Mouse (Mus musculus): ENCODE data around the gene Ak1. TPM values are rescaled to one million over a fixed set of nuclear protein-coding genes. Genes with fewer than 3 reads are reported as not detected.

Gene Ak1
- polyA plus RNA-seq (2012; rRNA removed): 118 and 127 TPM in 2 replicates

DNA sequence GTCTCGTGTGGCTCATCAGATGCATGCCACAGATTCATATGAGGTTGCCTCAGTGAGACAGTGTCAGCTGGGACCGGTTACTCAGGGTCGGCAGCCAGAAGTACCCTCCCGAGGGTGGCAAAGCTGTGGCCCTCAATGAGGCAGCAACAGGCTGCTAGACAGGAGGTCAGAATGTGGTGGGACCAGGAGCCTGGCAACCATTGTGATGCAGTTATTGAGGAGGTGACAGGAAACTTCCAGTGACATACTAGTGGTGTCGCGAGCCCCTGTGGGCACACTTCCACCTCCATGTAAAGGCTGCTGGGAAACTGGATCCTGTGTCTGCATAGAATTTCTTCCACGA, at the start of gene Ak1:
Gene Ak1, plus strand, starts transcription at position 242 of the 343 bp plus-strand sequence.
- Histone ChIP-seq H3K4me3 (ENCODE audit: insufficient read depth, low read length) (no peak within 1 kb of the TSS), H3K27ac (ENCODE audit: insufficient read depth, low read length) (0 out of 2 replicates have a peak within 1 kb of the TSS, but pooled peaks have one; percentile 16), H3K4me1 (ENCODE audit: control insufficient read depth, insufficient read depth, low read length) (no peaks in the 10 kb centered on the region)
- TF ChIP-seq CTCF (IDR thresholded peaks at IDR 0.05; ENCODE audit: extremely low read depth, insufficient read depth, low read length) (no peak), POLR2A (IDR thresholded peaks at IDR 0.05; ENCODE audit: extremely low read depth, insufficient read depth, low read length) (no peak)

DNA sequence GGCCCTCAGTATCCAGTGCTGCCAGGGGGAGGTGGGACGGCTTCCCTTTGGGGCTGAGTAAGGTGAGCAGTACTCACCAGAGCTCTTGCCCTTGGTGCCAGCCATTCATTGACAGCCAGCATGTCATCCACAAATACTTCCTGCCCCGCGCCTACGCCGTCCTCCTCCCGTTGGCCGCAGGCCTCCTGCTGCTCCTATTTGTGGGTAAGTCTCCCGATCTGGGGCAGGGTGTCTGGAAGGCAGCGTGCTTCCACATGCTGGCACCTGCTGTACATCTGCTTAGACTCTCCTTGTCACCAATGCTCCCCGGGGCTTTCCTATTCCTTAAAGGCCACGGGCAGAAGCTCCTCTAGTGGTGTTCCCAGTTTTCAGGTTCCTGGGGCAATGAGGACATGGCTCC, 49.4 kb upstream of the Ak1 start:
- no peak overlapping the region; the same call in 1 of the 2 replicates for H3K4me3 ChIP-seq (ENCODE audit: insufficient read depth, low read length)

GRCm38 (mm10) chr2:32574497-32574896, 47.1 kb upstream of the Ak1 start, which contains the start of gene Pip5kl1:
Gene Pip5kl1, plus strand, starts transcription at chr2:32574797.
- peak within 1 kb of the TSS; percentile 15; the same call in 1 of the 2 replicates for H3K27ac ChIP-seq (ENCODE audit: insufficient read depth, low read length)
- H3K4me1 ChIP-seq (ENCODE audit: control insufficient read depth, insufficient read depth, low read length): peaks cover 5% of the 10 kb centered on the region; the same call in 1 of the 2 replicates
- H3K4me3 ChIP-seq (ENCODE audit: insufficient read depth, low read length): peak within 1 kb of the TSS; percentile 50
- no peak for TF ChIP-seq POLR2A (IDR thresholded peaks at IDR 0.05; ENCODE audit: extremely low read depth, insufficient read depth, low read length)
- no peak for TF ChIP-seq CTCF (IDR thresholded peaks at IDR 0.05; ENCODE audit: extremely low read depth, insufficient read depth, low read length)

More for the DNA sequence above, 49.4 kb upstream of the Ak1 start:
- TF ChIP-seq POLR2A (IDR thresholded peaks at IDR 0.05; ENCODE audit: extremely low read depth, insufficient read depth, low read length) (0 out of 2 replicates have a peak, but pooled peaks have one; percentile 5), CTCF (IDR thresholded peaks at IDR 0.05; ENCODE audit: extremely low read depth, insufficient read depth, low read length) (no peak)
- peaks cover 3% of the 10 kb centered on the region; the same call in 1 of the 2 replicates for H3K4me1 ChIP-seq (ENCODE audit: control insufficient read depth, insufficient read depth, low read length)
- no peak overlapping the region for H3K27ac ChIP-seq (ENCODE audit: insufficient read depth, low read length)

DNA sequence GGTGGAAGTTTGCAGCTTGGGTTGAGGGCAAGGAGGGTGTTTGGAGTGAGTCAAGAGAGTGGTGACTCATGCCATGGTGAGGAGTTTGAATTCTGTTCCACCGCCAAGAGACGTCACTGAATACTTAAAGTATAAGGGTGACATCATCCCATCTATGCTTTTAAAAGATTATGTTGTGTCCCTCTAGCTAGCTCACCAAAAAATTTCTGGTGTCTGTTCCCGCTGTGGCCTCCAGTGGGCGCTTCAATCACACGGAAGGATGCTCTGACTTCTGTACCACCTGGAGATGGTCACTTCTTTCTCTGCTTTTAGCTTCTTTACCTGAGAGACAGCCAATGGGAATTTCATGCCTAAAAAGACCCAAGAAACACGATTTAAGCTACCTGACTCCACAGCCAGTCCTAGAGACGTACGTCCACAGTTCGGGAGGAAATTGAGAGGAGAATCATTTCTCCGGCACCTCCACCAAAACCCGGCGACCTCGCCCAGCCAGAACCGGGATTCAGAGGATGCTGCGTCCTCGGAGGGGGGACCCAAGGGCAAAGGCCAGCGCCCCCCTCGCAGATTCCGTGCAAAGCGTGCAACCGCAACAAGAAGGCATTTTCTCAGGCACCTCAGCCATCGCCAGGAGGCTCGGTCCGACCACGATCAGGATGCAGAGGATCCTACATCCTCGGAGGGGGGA, 46.5 kb upstream of the Ak1 start:
- H3K27ac ChIP-seq (ENCODE audit: insufficient read depth, low read length): peak overlapping the region; percentile 15; the same call in 1 of the 2 replicates
- peak; percentile 79 for TF ChIP-seq CTCF (IDR thresholded peaks at IDR 0.05; ENCODE audit: extremely low read depth, insufficient read depth, low read length)
- TF ChIP-seq POLR2A (IDR thresholded peaks at IDR 0.05; ENCODE audit: extremely low read depth, insufficient read depth, low read length): no peak
- peaks cover 5% of the 10 kb centered on the region; the same call in 1 of the 2 replicates for H3K4me1 ChIP-seq (ENCODE audit: control insufficient read depth, insufficient read depth, low read length)
- H3K4me3 ChIP-seq (ENCODE audit: insufficient read depth, low read length): peak overlapping the region; percentile 50

DNA sequence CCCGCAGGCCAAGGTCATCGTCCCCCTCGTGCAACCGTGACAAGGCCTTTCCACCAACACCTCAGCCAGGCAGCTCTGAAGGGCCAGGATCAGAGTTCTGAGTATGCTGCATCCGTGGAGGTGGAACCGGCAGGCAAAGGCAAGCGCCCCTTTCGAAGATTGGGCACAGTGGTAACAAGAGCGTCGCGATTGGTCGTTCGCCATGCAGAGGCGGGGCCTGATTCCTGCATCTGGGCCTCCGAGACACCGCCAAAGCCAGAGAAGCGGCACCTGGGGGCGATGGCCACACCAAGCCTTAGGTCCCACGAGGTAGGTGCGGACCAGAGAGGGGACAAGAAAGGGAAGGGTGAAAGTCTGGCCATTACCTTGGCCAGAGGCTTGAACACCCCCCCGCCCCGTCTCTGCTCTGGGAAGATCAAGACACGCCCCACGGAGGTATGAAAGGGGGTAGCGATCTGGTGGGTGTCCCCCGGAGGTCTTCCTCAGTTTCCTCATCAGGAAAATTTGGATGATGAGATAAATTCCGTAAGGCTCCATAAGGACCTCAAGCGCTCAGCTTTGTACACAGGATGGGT, 45.9 kb upstream of the Ak1 start, which contains the start of gene 9430097D07Rik:
Gene 9430097D07Rik, minus strand, starts transcription at position 99 of the 575 bp plus-strand sequence.
- Histone ChIP-seq H3K4me1 (ENCODE audit: control insufficient read depth, insufficient read depth, low read length) (peaks cover 5% of the 10 kb centered on the region; the same call in 1 of the 2 replicates), H3K27ac (ENCODE audit: insufficient read depth, low read length) (peak within 1 kb of the TSS; percentile 15; the same call in 1 of the 2 replicates), H3K4me3 (ENCODE audit: insufficient read depth, low read length) (peak within 1 kb of the TSS; percentile 50)
- TF ChIP-seq POLR2A (IDR thresholded peaks at IDR 0.05; ENCODE audit: extremely low read depth, insufficient read depth, low read length) (peak; percentile 79; the same call in 1 of the 2 replicates), CTCF (IDR thresholded peaks at IDR 0.05; ENCODE audit: extremely low read depth, insufficient read depth, low read length) (no peak)

DNA sequence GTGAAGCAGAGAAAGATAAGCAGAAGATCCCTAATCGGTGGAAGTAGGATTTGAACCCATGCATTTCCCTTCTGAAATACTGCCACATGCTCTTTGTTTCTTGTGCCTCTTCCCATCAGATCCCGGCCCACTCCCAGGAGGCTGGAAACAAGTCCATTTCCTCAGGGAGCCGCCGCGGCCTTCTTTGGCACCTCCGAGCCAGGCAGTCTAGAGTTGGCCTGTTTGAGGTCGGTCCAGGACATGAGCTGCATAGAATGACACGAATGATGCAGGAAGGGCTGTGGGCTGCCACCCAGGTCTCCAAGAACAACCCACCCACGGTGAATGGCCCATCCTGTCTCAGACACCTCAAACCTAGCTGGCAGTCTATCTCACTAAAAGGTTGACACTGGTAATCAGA, 45.0 kb upstream of the Ak1 start:
- Histone ChIP-seq H3K4me1 (ENCODE audit: control insufficient read depth, insufficient read depth, low read length) (peaks cover 5% of the 10 kb centered on the region; the same call in 1 of the 2 replicates), H3K4me3 (ENCODE audit: insufficient read depth, low read length) (no peak overlapping the region; the same call in 1 of the 2 replicates), H3K27ac (ENCODE audit: insufficient read depth, low read length) (no peak overlapping the region)
- TF ChIP-seq POLR2A (IDR thresholded peaks at IDR 0.05; ENCODE audit: extremely low read depth, insufficient read depth, low read length): no peak
- no peak for TF ChIP-seq CTCF (IDR thresholded peaks at IDR 0.05; ENCODE audit: extremely low read depth, insufficient read depth, low read length)

DNA sequence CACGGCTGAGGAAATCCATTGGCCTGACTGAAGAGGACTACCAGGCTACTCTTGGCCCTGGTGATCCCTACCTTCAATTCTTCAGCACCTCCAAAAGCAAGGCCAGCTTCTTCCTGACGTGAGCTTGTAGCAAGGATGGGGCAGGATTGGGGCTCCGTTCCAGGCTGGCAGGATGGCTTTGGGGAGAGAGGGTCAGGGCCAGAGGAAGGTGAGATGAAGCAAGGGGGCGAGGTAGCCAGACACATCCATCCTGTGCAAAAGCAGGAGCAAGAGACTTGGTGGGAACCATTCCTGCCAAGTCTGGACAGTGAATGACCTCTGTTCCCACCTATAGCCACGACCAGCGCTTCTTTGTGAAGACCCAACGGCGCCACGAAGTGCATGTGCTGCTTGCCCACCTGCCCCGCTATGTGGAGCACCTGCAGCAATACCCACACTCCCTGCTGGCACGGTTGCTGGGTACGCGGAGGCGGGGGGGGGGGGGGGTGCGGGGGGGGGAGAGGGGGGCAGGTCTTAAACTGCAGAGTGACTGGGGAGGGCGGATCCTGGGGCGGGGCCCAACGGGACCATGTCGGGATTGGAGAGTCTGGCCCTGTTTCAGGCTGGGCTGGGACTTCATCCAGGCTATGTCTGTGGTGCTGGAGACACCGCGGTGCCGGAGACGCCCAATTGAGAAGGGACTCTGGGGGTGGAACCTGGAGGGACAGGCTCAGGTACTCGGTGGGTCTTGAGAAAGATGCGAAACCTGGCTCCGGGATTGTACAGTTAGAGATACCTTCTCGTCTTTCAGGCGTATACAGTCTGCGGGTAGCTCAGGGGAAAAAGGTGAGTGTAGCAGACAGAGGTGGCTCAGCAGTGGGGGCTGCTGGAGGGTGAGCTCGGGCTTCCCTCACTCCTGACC, 43.2 kb upstream of the Ak1 start:
- TF ChIP-seq CTCF (IDR thresholded peaks at IDR 0.05; ENCODE audit: extremely low read depth, insufficient read depth, low read length): no peak
- TF ChIP-seq POLR2A (IDR thresholded peaks at IDR 0.05; ENCODE audit: extremely low read depth, insufficient read depth, low read length): 0 out of 2 replicates have a peak, but pooled peaks have one; percentile 6
- Histone ChIP-seq H3K27ac (ENCODE audit: insufficient read depth, low read length) (no peak overlapping the region), H3K4me3 (ENCODE audit: insufficient read depth, low read length) (no peak overlapping the region), H3K4me1 (ENCODE audit: control insufficient read depth, insufficient read depth, low read length) (peaks cover 5% of the 10 kb centered on the region; the same call in 1 of the 2 replicates)

DNA sequence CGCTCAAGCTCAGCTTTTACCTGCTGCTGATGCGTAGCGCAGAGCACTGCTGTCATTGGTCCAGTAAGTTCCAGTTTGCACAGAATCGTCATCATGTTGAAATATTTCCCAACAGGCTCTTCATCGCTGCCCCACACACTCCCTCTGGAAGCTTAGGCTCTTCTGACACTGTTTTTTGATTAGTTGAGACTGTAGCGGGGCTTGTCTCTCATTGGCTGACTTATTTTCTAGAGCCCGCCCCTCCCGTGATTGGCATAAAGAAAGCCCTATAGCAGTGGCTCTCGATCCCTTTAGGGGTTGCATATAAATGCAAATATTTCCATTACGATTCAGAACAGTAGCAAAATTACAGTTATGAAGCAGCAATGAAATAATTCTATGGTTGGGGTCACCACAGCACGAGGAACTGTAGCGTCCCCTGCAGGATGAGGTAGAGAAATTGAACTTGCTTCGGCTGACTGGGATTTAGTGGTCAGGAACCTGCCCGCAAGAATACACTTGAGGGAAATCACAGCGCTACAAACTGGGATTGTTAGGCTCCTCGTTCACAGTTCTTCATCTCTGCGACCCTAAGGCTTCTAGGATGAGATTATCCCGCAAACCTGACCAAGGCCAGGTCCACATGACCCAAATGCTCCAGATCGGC, 40.0 kb upstream of the Ak1 start:
- no peak overlapping the region for H3K27ac ChIP-seq (ENCODE audit: insufficient read depth, low read length)
- H3K4me3 ChIP-seq (ENCODE audit: insufficient read depth, low read length): peak overlapping the region; percentile 1; the same call in 1 of the 2 replicates
- no peak for TF ChIP-seq CTCF (IDR thresholded peaks at IDR 0.05; ENCODE audit: extremely low read depth, insufficient read depth, low read length)
- no peak for TF ChIP-seq POLR2A (IDR thresholded peaks at IDR 0.05; ENCODE audit: extremely low read depth, insufficient read depth, low read length)
- H3K4me1 ChIP-seq (ENCODE audit: control insufficient read depth, insufficient read depth, low read length): 0 out of 2 replicates have a peak, but pooled peaks cover 2% of the 10 kb centered on the region
